Mouse (Mus musculus): ENCODE data around the gene Syne3. TPM values are rescaled to one million over a fixed set of nuclear protein-coding genes. Genes with fewer than 3 reads are reported as not detected.

Syne3 gene
- polyA plus RNA-seq, 1 experiment = 11.6 TPM

DNA sequence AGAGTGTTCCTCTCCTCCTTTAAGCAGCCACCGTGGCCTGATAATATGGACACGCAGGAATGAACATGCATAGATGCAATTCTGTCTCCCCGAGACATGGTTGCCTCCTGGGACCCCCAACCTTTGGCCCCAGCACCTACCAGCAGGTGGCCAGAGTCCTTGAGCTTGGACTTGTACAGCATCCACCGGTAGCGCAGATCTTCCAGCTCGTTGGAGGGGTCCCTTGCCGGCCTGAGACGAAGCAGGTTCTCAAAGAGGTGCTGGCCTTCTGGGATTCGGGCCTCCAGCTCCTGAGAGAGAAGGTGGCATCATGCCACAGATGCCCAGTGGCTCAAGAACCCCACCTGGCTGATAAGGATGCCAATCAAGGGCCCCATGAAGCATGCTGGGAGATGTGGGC, 69.1 kb downstream of the Syne3 start:
- no peak for TF ChIP-seq MAX (IDR thresholded peaks at IDR 0.05; ENCODE audit: low read depth)
- no peak for TF ChIP-seq POLR2AphosphoS2 (IDR thresholded peaks at IDR 0.05; ENCODE audit: insufficient read length, low read depth)
- no peak for TF ChIP-seq REST (IDR thresholded peaks at IDR 0.05; ENCODE audit: insufficient read depth, insufficient read length)
- TF ChIP-seq SRF (IDR thresholded peaks at IDR 0.05; ENCODE audit: control insufficient read depth, insufficient read length, low read depth) = no peak
- TF ChIP-seq TCF12 (IDR thresholded peaks at IDR 0.05; ENCODE audit: insufficient read depth, poor library complexity, severe bottlenecking) = no peak
- TF ChIP-seq E2F4 (IDR thresholded peaks at IDR 0.05; ENCODE audit: insufficient read depth) = no peak
- TF ChIP-seq TCF3 (IDR thresholded peaks at IDR 0.05; ENCODE audit: insufficient read length, low read depth) = no peak
- TF ChIP-seq CEBPB (IDR thresholded peaks at IDR 0.05; ENCODE audit: insufficient read depth, poor library complexity, severe bottlenecking) = no peak
- no peak for TF ChIP-seq USF1 (IDR thresholded peaks at IDR 0.05; ENCODE audit: low read depth)
- TF ChIP-seq MYOG (IDR thresholded peaks at IDR 0.05; ENCODE audit: control insufficient read depth in 1 of 3, insufficient read depth in 1 of 3, insufficient read length in 2 of 3, low read depth in 2 of 3) = no peak
- no peak for TF ChIP-seq POLR2A (IDR thresholded peaks at IDR 0.05; ENCODE audit: insufficient read length, low read depth)
- TF ChIP-seq MYOD1 (IDR thresholded peaks at IDR 0.05; ENCODE audit: control insufficient read depth in 1 of 3, insufficient read length in 2 of 3, low read depth in 2 of 3) = no peak
- Histone ChIP-seq H3K79me2 (ENCODE audit: control insufficient read depth, insufficient read depth) (no peaks in the 10 kb centered on the region), H3K27me3 (ENCODE audit: control insufficient read depth, insufficient read depth, insufficient read length) (no peaks in the 10 kb centered on the region), H3K4me2 (ENCODE audit: low read depth) (no peak overlapping the region), H3K4me3 (no peak overlapping the region), H3ac (ENCODE audit: control insufficient read depth, insufficient read length) (no peak overlapping the region), H3K36me3 (ENCODE audit: control insufficient read depth, insufficient read depth) (peaks cover 31% of the 10 kb centered on the region)

DNA sequence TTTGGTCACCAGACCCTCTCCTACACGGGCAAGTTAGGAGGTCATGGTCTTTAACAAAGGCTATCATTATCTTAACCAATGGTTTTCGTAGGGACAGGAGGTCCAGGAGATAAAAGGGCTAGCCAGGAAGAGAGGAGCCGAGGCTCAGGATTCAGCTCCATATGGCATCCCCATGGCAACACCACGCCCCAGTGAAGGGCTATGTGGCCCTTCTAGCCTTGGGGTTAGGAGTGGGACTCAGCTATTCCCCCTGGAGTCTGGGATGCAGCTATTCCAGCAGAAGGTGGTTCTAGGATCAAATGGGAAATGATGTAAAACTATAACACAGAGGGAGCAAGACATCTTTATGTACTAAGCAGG, 69.6 kb downstream of the Syne3 start:
- Histone ChIP-seq H3K79me2 (ENCODE audit: control insufficient read depth, insufficient read depth) (no peaks in the 10 kb centered on the region), H3K4me2 (ENCODE audit: low read depth) (no peak overlapping the region), H3K36me3 (ENCODE audit: control insufficient read depth, insufficient read depth) (peaks cover 27% of the 10 kb centered on the region), H3K4me3 (no peak overlapping the region), H3K27me3 (ENCODE audit: control insufficient read depth, insufficient read depth, insufficient read length) (no peaks in the 10 kb centered on the region), H3ac (ENCODE audit: control insufficient read depth, insufficient read length) (no peak overlapping the region)
- TF ChIP-seq E2F4 (IDR thresholded peaks at IDR 0.05; ENCODE audit: insufficient read depth) = no peak
- no peak for TF ChIP-seq MAX (IDR thresholded peaks at IDR 0.05; ENCODE audit: low read depth)
- no peak for TF ChIP-seq TCF12 (IDR thresholded peaks at IDR 0.05; ENCODE audit: insufficient read depth, poor library complexity, severe bottlenecking)
- no peak for TF ChIP-seq MYOD1 (IDR thresholded peaks at IDR 0.05; ENCODE audit: control insufficient read depth in 1 of 3, insufficient read length in 2 of 3, low read depth in 2 of 3)
- no peak for TF ChIP-seq MYOG (IDR thresholded peaks at IDR 0.05; ENCODE audit: control insufficient read depth in 1 of 3, insufficient read depth in 1 of 3, insufficient read length in 2 of 3, low read depth in 2 of 3)
- no peak for TF ChIP-seq POLR2AphosphoS2 (IDR thresholded peaks at IDR 0.05; ENCODE audit: insufficient read length, low read depth)
- TF ChIP-seq POLR2A (IDR thresholded peaks at IDR 0.05; ENCODE audit: insufficient read length, low read depth) = no peak

DNA sequence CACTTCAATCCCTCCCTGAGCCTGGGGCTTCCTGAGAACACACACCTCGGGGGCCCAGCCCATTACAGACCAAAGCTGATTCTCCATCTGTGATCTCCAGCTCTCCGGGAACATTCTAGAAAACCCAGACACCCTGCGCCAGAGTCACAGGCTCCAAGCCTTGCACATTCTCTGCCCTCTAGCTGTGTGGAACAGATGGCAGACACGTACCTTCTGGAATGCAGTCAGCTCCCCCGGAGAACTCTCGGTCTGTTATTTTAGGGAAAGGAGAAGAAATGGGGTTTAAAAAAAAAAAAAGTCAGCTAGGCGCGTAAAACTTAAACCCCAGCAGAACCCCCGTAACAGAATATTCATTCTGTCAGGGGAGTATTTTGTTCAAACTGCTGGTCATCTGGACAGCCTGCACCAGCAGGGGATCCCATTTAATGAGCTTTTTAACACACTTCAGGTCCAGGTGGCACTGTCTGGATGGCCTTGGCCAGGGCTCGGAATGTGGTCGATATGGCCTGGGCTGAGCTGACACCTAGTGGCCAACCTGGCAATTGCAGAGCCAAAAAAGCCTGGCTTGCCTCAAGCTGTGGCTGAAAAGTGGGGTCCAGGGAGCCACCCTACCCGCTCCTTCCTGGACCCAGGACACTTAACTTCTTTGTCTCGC, 70.1 kb downstream of the Syne3 start:
- no peak overlapping the region for H3ac ChIP-seq (ENCODE audit: control insufficient read depth, insufficient read length)
- peaks cover 25% of the 10 kb centered on the region for H3K36me3 ChIP-seq (ENCODE audit: control insufficient read depth, insufficient read depth)
- TF ChIP-seq MYOG (IDR thresholded peaks at IDR 0.05; ENCODE audit: control insufficient read depth in 1 of 3, insufficient read depth in 1 of 3, insufficient read length in 2 of 3, low read depth in 2 of 3) = no peak
- no peak for TF ChIP-seq TCF3 (IDR thresholded peaks at IDR 0.05; ENCODE audit: insufficient read length, low read depth)
- no peak for TF ChIP-seq E2F4 (IDR thresholded peaks at IDR 0.05; ENCODE audit: insufficient read depth)
- no peak for TF ChIP-seq REST (IDR thresholded peaks at IDR 0.05; ENCODE audit: insufficient read depth, insufficient read length)
- no peak for TF ChIP-seq MYOD1 (IDR thresholded peaks at IDR 0.05; ENCODE audit: control insufficient read depth in 1 of 3, insufficient read length in 2 of 3, low read depth in 2 of 3)
- no peak for TF ChIP-seq CEBPB (IDR thresholded peaks at IDR 0.05; ENCODE audit: insufficient read depth, poor library complexity, severe bottlenecking)
- no peak for TF ChIP-seq TCF12 (IDR thresholded peaks at IDR 0.05; ENCODE audit: insufficient read depth, poor library complexity, severe bottlenecking)
- no peak for TF ChIP-seq POLR2A (IDR thresholded peaks at IDR 0.05; ENCODE audit: insufficient read length, low read depth)
- no peak for TF ChIP-seq POLR2AphosphoS2 (IDR thresholded peaks at IDR 0.05; ENCODE audit: insufficient read length, low read depth)
- TF ChIP-seq SRF (IDR thresholded peaks at IDR 0.05; ENCODE audit: control insufficient read depth, insufficient read length, low read depth) = no peak
- no peak for TF ChIP-seq MAX (IDR thresholded peaks at IDR 0.05; ENCODE audit: low read depth)
- TF ChIP-seq USF1 (IDR thresholded peaks at IDR 0.05; ENCODE audit: low read depth) = no peak
- no peaks in the 10 kb centered on the region for H3K79me2 ChIP-seq (ENCODE audit: control insufficient read depth, insufficient read depth)
- H3K4me2 ChIP-seq (ENCODE audit: low read depth) = no peak overlapping the region
- no peaks in the 10 kb centered on the region for H3K27me3 ChIP-seq (ENCODE audit: control insufficient read depth, insufficient read depth, insufficient read length)
- no peak overlapping the region for H3K4me3 ChIP-seq

DNA sequence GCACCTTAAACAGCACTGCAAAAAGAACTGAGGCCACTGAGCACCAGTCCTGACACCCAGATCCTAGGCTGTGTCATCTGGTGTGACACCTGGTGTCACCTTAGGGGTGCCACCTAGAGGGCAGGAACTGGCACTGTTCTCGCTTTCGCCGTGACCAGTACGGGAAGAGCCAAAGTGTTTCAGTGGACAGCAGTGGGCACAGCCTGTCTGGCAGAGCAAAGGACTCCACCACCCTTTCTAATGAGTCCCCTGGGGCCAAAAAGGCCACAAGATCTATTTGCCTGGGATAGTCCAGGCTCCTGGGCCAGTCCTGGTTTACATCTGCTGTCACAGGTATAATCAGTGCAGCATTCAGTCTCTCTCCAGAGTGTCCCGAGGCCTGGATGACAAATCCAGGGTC, 70.7 kb downstream of the Syne3 start:
- no peak for TF ChIP-seq TCF3 (IDR thresholded peaks at IDR 0.05; ENCODE audit: insufficient read length, low read depth)
- no peak for TF ChIP-seq POLR2A (IDR thresholded peaks at IDR 0.05; ENCODE audit: insufficient read length, low read depth)
- no peak for TF ChIP-seq CEBPB (IDR thresholded peaks at IDR 0.05; ENCODE audit: insufficient read depth, poor library complexity, severe bottlenecking)
- TF ChIP-seq REST (IDR thresholded peaks at IDR 0.05; ENCODE audit: insufficient read depth, insufficient read length) = no peak
- TF ChIP-seq USF1 (IDR thresholded peaks at IDR 0.05; ENCODE audit: low read depth) = no peak
- TF ChIP-seq SRF (IDR thresholded peaks at IDR 0.05; ENCODE audit: control insufficient read depth, insufficient read length, low read depth) = no peak
- TF ChIP-seq E2F4 (IDR thresholded peaks at IDR 0.05; ENCODE audit: insufficient read depth) = no peak
- no peak for TF ChIP-seq TCF12 (IDR thresholded peaks at IDR 0.05; ENCODE audit: insufficient read depth, poor library complexity, severe bottlenecking)
- no peak for TF ChIP-seq MYOD1 (IDR thresholded peaks at IDR 0.05; ENCODE audit: control insufficient read depth in 1 of 3, insufficient read length in 2 of 3, low read depth in 2 of 3)
- TF ChIP-seq POLR2AphosphoS2 (IDR thresholded peaks at IDR 0.05; ENCODE audit: insufficient read length, low read depth) = no peak
- TF ChIP-seq MAX (IDR thresholded peaks at IDR 0.05; ENCODE audit: low read depth) = no peak
- TF ChIP-seq MYOG (IDR thresholded peaks at IDR 0.05; ENCODE audit: control insufficient read depth in 1 of 3, insufficient read depth in 1 of 3, insufficient read length in 2 of 3, low read depth in 2 of 3) = no peak

More for the DNA sequence above, 70.7 kb downstream of the Syne3 start:
- no peaks in the 10 kb centered on the region for H3K79me2 ChIP-seq (ENCODE audit: control insufficient read depth, insufficient read depth)
- H3K36me3 ChIP-seq (ENCODE audit: control insufficient read depth, insufficient read depth) = peaks cover 21% of the 10 kb centered on the region
- no peak overlapping the region for H3ac ChIP-seq (ENCODE audit: control insufficient read depth, insufficient read length)
- H3K4me3 ChIP-seq = no peak overlapping the region
- no peak overlapping the region for H3K4me2 ChIP-seq (ENCODE audit: low read depth)
- H3K27me3 ChIP-seq (ENCODE audit: control insufficient read depth, insufficient read depth, insufficient read length) = no peaks in the 10 kb centered on the region
